Mouse (Mus musculus) brain, embryonic 14.5 days (tissue): ENCODE results near the gene Pcnt. TPM values are rescaled to one million over a fixed set of nuclear protein-coding genes. Genes with fewer than 3 reads are reported as not detected.

ENCODE experiments used
- DNase-seq: peaks from one replicate; pipeline ENCODE4 v3.0.0-alpha.2; 2011; ENCODE audit warnings: low read depth
- CTCF ChIP-seq: fragments of 200-500 bp; IDR thresholded peaks from 2 replicates; pipeline ENCODE4 v1.5.1; 2012; ENCODE audit warnings: inconsistent platforms, mild to moderate bottlenecking, moderate library complexity, borderline replicate concordance; ENCODE audit not compliant: insufficient read depth, insufficient read length; ENCODE audit errors: extremely low read depth
- POLR2A ChIP-seq: fragments of 200-500 bp; IDR thresholded peaks from 2 replicates; pipeline ENCODE4 v1.6.1; 2012; ENCODE audit warnings: mild to moderate bottlenecking, inconsistent platforms, borderline replicate concordance; ENCODE audit not compliant: poor library complexity, insufficient read depth, insufficient read length, severe bottlenecking; ENCODE audit errors: extremely low read depth
- polyA plus RNA-seq: library from polyadenylated mRNA; depleted of rRNA; stranded (reverse); fragments of >200 nt; gene quantifications from 2 replicates; pipeline ENCODE4 v1.2.3, GENCODE M21; 2012

Gene Pcnt
- polyA plus RNA-seq, 1 experiment = 20.7 TPM

GRCm38 (mm10) chr10:76448851-76449250 lies 6.3 kb upstream of the Pcnt start, which contains the start of gene 2610028H24Rik:
Gene 2610028H24Rik (plus strand): TSS chr10:76449081.
- no peak for DNase-seq
- TF ChIP-seq POLR2A (no peak), CTCF (no peak)

- DNase-seq = no peak
- TF ChIP-seq POLR2A (no peak), CTCF (no peak)
Measured at GRCm38 (mm10) chr10:76447406-76448229, 5.0 kb upstream of the Pcnt start.

- DNase-seq = no peak
- TF ChIP-seq POLR2A = no peak
- TF ChIP-seq CTCF = no peak
Measured at GRCm38 (mm10) chr10:76445996-76446681, 3.6 kb upstream of the Pcnt start.

- TF ChIP-seq POLR2A = no peak
- TF ChIP-seq CTCF = no peak
- no peak for DNase-seq
Measured at GRCm38 (mm10) chr10:76440281-76440680, 2.3 kb downstream of the Pcnt start, which contains the start of gene AC141477.1. Gene AC141477.1 (minus strand): TSS chr10:76440444.

- TF ChIP-seq CTCF = no peak
- no peak for TF ChIP-seq POLR2A
- no peak for DNase-seq
Measured at GRCm38 (mm10) chr10:76439107-76439890, 3.3 kb downstream of the Pcnt start.

GRCm38 (mm10) chr10:76433925-76434324 lies 8.7 kb downstream of the Pcnt start:
- TF ChIP-seq CTCF (no peak), POLR2A (no peak)
- no peak for DNase-seq

GRCm38 (mm10) chr10:76425674-76426073 lies 16.9 kb downstream of the Pcnt start:
- DNase-seq = no peak
- TF ChIP-seq POLR2A (no peak), CTCF (no peak)

GRCm38 (mm10) chr10:76416811-76417210 lies 25.8 kb downstream of the Pcnt start:
- no peak for DNase-seq
- no peak for TF ChIP-seq POLR2A
- TF ChIP-seq CTCF = no peak

- no peak for TF ChIP-seq CTCF
- no peak for TF ChIP-seq POLR2A
- no peak for DNase-seq
Measured at GRCm38 (mm10) chr10:76408520-76408919, 34.1 kb downstream of the Pcnt start.

GRCm38 (mm10) chr10:76392596-76392995 lies 50.0 kb downstream of the Pcnt start:
- DNase-seq = no peak

GRCm38 (mm10) chr10:76391786-76392185 lies 50.8 kb downstream of the Pcnt start:
- TF ChIP-seq CTCF = peak; percentile 66
- no peak for TF ChIP-seq POLR2A
- peak; percentile 12 for DNase-seq

More at GRCm38 (mm10) chr10:76392596-76392995, 50.0 kb downstream of the Pcnt start:
- TF ChIP-seq CTCF (no peak), POLR2A (no peak)
